Mouse (Mus musculus): ENCODE data around the gene 1700030J22Rik. TPM values are rescaled to one million over a fixed set of nuclear protein-coding genes. Genes with fewer than 3 reads are reported as not detected.

1700030J22Rik gene
- polyA plus RNA-seq, 1 experiment from 2014 or later = 2.1 TPM

GRCm38 (mm10) chr8:116947589-116947988, 31.2 kb downstream of the 1700030J22Rik start:
- no peak overlapping the region for H3K27ac ChIP-seq
- H3K36me3 ChIP-seq = no peaks in the 10 kb centered on the region
- ATAC-seq (ENCODE audit: insufficient number of reproducible peaks, low FRiP score, low TSS enrichment, low read depth) = no peak
- H3K4me1 ChIP-seq = peaks cover 29% of the 10 kb centered on the region
- H3K27me3 ChIP-seq = no peaks in the 10 kb centered on the region
- no peak overlapping the region for H3K9ac ChIP-seq
- no peak overlapping the region for H3K4me3 ChIP-seq
- WGBS = 86% methylated on average over 7 of the region's 7 CpGs
- no peak overlapping the region for H3K4me2 ChIP-seq
- H3K9me3 ChIP-seq = no peaks in the 10 kb centered on the region

DNA sequence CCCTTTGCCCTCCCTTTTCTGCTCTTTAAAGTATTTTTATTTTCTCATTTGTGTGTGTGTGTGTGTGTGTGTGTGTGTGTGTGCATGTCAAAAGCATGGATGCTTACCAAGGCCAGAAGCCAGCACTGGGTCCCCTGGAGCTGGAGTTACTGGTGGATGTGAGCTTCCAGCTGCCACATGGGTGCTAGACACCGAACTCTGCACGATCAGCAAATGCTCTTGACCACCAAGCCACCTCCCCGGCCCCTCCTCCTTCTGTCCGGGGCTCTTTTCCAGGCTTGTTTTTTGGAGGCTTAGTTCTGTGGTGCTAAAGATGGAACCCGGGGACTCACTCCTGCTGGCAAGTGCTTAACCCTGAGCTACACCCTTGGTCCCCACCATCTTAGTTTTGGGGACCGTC, 31.9 kb downstream of the 1700030J22Rik start:
- no peaks in the 10 kb centered on the region for H3K9me3 ChIP-seq
- H3K27me3 ChIP-seq = no peaks in the 10 kb centered on the region
- H3K4me1 ChIP-seq = peaks cover 25% of the 10 kb centered on the region
- ATAC-seq (ENCODE audit: insufficient number of reproducible peaks, low FRiP score, low TSS enrichment, low read depth) = no peak
- no peak overlapping the region for H3K9ac ChIP-seq
- 81% methylated on average over 6 of the region's 6 CpGs for WGBS
- H3K27ac ChIP-seq = no peak overlapping the region
- H3K4me2 ChIP-seq = no peak overlapping the region
- H3K4me3 ChIP-seq = no peak overlapping the region
- H3K36me3 ChIP-seq = no peaks in the 10 kb centered on the region

GRCm38 (mm10) chr8:116946268-116946838, 32.4 kb downstream of the 1700030J22Rik start:
- Histone ChIP-seq H3K4me1 (peaks cover 21% of the 10 kb centered on the region), H3K27ac (no peak overlapping the region), H3K4me2 (no peak overlapping the region), H3K36me3 (no peaks in the 10 kb centered on the region), H3K4me3 (no peak overlapping the region), H3K9me3 (no peaks in the 10 kb centered on the region), H3K9ac (peak overlapping the region; percentile 15; the same call in 1 of the 2 replicates), H3K27me3 (no peaks in the 10 kb centered on the region)
- no peak for ATAC-seq (ENCODE audit: insufficient number of reproducible peaks, low FRiP score, low TSS enrichment, low read depth)
- WGBS = 80% methylated on average over 21 of the region's 21 CpGs

DNA sequence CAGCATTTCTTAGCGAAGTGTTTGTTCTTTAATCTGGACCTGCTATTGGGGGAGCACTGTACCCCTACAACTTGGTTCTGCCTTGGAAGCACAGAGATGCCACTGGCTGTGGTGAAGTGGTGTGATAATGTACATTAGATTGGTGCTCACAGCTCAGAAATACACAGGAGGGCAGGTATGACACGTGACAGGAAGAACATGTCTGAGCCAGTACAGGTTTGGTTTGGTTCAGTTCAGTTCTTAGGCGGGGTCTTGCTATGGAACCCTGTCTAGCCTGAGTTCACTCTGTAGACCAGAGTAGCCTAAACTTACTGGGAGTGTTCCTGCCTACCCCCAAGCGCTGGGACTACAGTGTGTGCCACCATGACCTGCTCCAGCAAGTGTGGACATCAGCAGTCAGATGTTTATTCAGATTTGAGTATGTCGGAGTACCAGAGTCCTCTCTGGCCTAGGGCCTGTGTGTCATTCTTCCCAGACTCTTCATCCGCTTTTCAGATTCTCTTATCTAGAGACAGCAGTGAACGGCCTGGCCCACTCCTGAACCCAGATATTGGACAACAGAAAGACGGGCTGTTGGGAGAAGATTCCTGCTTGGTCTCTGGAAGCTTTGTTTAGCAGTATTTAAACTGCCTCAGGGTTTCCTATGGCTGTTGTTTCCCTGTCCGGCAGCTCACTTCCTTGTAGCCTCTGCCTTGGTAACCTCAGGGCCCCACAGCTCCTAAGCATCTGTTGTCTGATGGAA, 33.4 kb downstream of the 1700030J22Rik start:
- no peak overlapping the region for H3K4me2 ChIP-seq
- ATAC-seq (ENCODE audit: insufficient number of reproducible peaks, low FRiP score, low TSS enrichment, low read depth) = no peak
- WGBS = 83% methylated on average over 9 of the region's 9 CpGs

DNA sequence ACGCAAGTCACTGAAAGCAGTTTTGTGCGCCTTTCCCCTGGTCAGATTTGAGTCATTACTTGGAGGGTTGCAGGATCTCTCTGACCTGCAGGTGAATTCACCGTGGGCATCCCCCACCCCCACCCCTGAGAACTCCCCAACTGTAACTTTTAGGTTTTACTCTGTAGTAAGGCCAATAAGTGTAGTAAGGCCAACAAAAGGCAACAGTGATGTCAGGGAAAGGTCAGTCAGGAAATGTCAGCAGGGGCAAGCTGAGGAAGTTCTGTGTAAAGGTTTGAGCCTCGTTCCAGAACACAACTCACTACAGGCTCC, 34.4 kb downstream of the 1700030J22Rik start:
- peaks cover 16% of the 10 kb centered on the region for H3K4me1 ChIP-seq

More for the DNA sequence above, 33.4 kb downstream of the 1700030J22Rik start:
- Histone ChIP-seq H3K27me3 (no peaks in the 10 kb centered on the region), H3K9ac (no peak overlapping the region), H3K9me3 (no peaks in the 10 kb centered on the region), H3K4me3 (no peak overlapping the region), H3K27ac (no peak overlapping the region), H3K36me3 (peaks cover 6% of the 10 kb centered on the region), H3K4me1 (peaks cover 16% of the 10 kb centered on the region)

DNA sequence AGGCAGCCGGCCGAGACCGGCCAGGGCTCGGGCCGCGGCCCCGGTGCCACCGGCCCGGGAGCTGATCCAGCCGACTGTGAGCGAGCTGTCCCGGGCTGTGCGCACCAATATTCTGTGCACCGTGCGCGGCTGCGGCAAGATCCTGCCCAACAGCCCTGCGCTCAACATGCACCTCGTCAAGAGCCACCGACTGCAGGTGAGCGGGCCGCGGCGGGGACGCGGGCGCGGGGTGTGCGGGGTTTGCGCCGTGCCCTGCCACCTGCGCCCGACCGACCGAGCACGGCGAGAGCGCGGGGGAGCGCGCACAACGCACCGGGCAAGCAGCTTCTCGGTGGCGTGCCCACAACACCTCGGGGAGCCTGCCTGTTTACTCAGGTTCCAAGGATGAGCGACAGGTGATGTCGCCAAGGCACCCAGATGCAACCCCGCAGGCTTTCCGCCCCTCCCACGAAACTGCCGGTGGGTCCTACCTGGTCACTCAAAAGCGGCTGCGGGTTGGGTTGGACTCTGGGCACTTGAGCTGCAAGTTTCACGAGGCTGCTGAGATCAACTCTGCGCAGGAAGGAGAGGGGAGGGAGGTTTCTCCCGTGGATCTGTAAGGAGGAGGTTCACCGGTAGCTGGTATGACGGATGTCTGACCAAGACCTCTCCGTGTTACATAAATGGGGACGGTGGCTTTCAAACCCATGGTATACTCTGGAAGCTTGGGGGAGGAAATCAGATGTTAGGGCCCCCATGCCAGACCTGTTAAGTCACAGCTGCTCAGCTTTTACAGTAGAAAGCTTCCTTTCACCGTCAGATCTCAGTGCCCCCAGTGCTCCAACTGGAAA, 35.0 kb downstream of the 1700030J22Rik start:
- under 1% methylated on average over 62 of the region's 62 CpGs for WGBS
- Histone ChIP-seq H3K4me3 (peak overlapping the region; percentile 95), H3K36me3 (peaks cover 6% of the 10 kb centered on the region), H3K4me1 (peaks cover 16% of the 10 kb centered on the region), H3K4me2 (peak overlapping the region; percentile 86), H3K9ac (peak overlapping the region; percentile 89), H3K27ac (peak overlapping the region; percentile 33), H3K27me3 (no peaks in the 10 kb centered on the region), H3K9me3 (no peaks in the 10 kb centered on the region)
- ATAC-seq (ENCODE audit: insufficient number of reproducible peaks, low FRiP score, low TSS enrichment, low read depth) = peak; percentile 38; the same call in 1 of the 2 replicates

More for the DNA sequence above, 34.4 kb downstream of the 1700030J22Rik start:
- peaks cover 6% of the 10 kb centered on the region for H3K36me3 ChIP-seq
- no peak for ATAC-seq (ENCODE audit: insufficient number of reproducible peaks, low FRiP score, low TSS enrichment, low read depth)
- H3K27ac ChIP-seq = no peak overlapping the region
- H3K9me3 ChIP-seq = no peaks in the 10 kb centered on the region
- H3K27me3 ChIP-seq = no peaks in the 10 kb centered on the region
- WGBS = 8% methylated on average over 4 of the region's 4 CpGs
- H3K4me2 ChIP-seq = peak overlapping the region; percentile 86
- H3K4me3 ChIP-seq = peak overlapping the region; percentile 95
- H3K9ac ChIP-seq = 0 out of 2 replicates have a peak overlapping the region, but pooled peaks have one; percentile 89

DNA sequence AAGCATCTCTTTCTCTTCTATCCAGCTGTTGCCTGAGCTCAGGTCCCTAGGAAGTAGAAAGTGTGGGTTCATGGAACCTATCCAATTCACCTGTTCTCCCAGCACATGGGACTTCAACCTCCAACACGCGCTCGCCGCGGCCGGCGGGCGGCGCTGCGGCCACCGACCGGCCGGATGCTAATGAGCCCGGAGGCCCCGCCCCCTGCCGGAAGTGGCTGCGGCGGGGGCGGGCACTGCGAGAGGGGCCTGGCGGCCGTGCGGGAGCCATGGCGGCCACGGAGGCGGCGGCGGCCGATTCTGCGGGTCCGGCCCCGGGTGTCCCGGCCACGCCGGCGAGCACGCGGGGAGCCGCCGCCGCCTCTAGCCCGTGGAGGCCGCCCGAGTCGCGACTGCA, 35.6 kb downstream of the 1700030J22Rik start, which contains the start of gene Atmin:
Atmin (plus strand) TSS at position 233 of the 394 bp plus-strand sequence.
- Histone ChIP-seq H3K4me1 (peaks cover 16% of the 10 kb centered on the region), H3K27ac (peak within 1 kb of the TSS; percentile 33)
- under 1% methylated on average over 45 of the region's 46 CpGs for WGBS

GRCm38 (mm10) chr8:116942284-116943058, 36.3 kb downstream of the 1700030J22Rik start:
- Histone ChIP-seq H3K27ac (no peak overlapping the region), H3K9me3 (no peaks in the 10 kb centered on the region), H3K27me3 (no peaks in the 10 kb centered on the region), H3K9ac (no peak overlapping the region), H3K4me2 (no peak overlapping the region), H3K4me1 (peaks cover 16% of the 10 kb centered on the region), H3K36me3 (peaks cover 15% of the 10 kb centered on the region), H3K4me3 (no peak overlapping the region; the same call in 1 of the 2 replicates)
- no peak for ATAC-seq (ENCODE audit: insufficient number of reproducible peaks, low FRiP score, low TSS enrichment, low read depth)
- WGBS = 78% methylated on average over 12 of the region's 12 CpGs

More for the DNA sequence above, 35.6 kb downstream of the 1700030J22Rik start, which contains the start of gene Atmin:
- peak within 1 kb of the TSS; percentile 86 for H3K4me2 ChIP-seq
- peak within 1 kb of the TSS; percentile 95 for H3K4me3 ChIP-seq
- H3K9me3 ChIP-seq = no peaks in the 10 kb centered on the region
- no peaks in the 10 kb centered on the region for H3K27me3 ChIP-seq
- H3K36me3 ChIP-seq = peaks cover 9% of the 10 kb centered on the region
- peak within 1 kb of the TSS; percentile 89 for H3K9ac ChIP-seq
- peak; percentile 77 for ATAC-seq (ENCODE audit: insufficient number of reproducible peaks, low FRiP score, low TSS enrichment, low read depth)

DNA sequence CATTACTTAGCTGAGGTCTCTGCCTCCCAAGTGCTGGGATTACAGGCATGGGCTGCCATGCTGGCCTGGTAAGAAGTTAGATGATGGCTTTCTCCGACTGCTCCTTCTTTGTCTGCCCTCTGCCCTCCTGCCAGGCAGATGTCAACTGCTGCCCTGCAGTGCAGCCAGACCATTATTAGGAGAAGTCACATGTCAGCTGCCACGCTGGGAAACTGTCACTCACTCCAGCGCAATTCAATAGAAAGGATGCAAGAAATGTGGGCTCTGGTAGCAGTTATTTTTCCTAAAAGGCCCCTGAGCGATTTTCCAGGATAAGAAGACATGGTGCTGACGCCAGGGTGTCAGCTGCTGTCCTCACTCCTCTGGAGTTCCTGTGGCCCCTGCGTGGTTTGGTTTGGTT, 43.3 kb downstream of the 1700030J22Rik start:
- ATAC-seq (ENCODE audit: insufficient number of reproducible peaks, low FRiP score, low TSS enrichment, low read depth) = no peak
- H3K4me1 ChIP-seq = no peaks in the 10 kb centered on the region
- H3K36me3 ChIP-seq = peaks cover 70% of the 10 kb centered on the region
- no peak overlapping the region for H3K4me2 ChIP-seq
- H3K9ac ChIP-seq = no peak overlapping the region
- 88% methylated on average over 6 of the region's 6 CpGs for WGBS
- H3K27ac ChIP-seq = no peak overlapping the region
- no peak overlapping the region for H3K4me3 ChIP-seq
- H3K27me3 ChIP-seq = no peaks in the 10 kb centered on the region
- no peaks in the 10 kb centered on the region for H3K9me3 ChIP-seq

DNA sequence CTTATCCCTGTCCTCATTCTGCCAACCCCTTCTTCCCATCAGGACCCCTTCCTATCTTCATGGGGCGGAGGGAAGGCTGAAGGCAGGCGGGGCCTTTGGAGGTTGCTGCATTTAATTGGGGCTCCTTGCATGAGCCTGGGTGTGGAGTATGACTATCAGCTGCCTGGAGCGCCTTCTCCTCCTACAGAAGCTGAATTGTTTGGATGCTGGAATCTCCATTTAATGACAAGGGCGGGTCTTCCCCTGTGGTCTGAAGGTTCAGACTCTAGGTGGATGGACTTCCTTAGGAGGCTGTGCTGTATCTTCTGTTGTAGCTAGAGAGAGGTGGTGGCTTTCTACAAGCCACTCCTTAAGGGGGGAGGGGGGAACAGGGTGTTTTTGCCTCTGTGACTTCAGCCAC, 43.8 kb downstream of the 1700030J22Rik start:
- Histone ChIP-seq H3K27ac (no peak overlapping the region), H3K9me3 (no peaks in the 10 kb centered on the region), H3K4me1 (no peaks in the 10 kb centered on the region), H3K9ac (no peak overlapping the region), H3K4me2 (no peak overlapping the region), H3K4me3 (no peak overlapping the region), H3K27me3 (no peaks in the 10 kb centered on the region), H3K36me3 (peaks cover 68% of the 10 kb centered on the region)
- 94% methylated on average over 4 of the region's 4 CpGs for WGBS
- ATAC-seq (ENCODE audit: insufficient number of reproducible peaks, low FRiP score, low TSS enrichment, low read depth) = no peak

- H3K36me3 ChIP-seq = peaks cover 41% of the 10 kb centered on the region
- no peak overlapping the region for H3K27ac ChIP-seq
- no peaks in the 10 kb centered on the region for H3K27me3 ChIP-seq
- no peak for ATAC-seq (ENCODE audit: insufficient number of reproducible peaks, low FRiP score, low TSS enrichment, low read depth)
- H3K4me1 ChIP-seq = no peaks in the 10 kb centered on the region
- H3K9me3 ChIP-seq = no peaks in the 10 kb centered on the region
- no peak overlapping the region for H3K9ac ChIP-seq
- no peak overlapping the region for H3K4me3 ChIP-seq
- 88% methylated on average over 5 of the region's 5 CpGs for WGBS
- no peak overlapping the region for H3K4me2 ChIP-seq
Measured at GRCm38 (mm10) chr8:116928588-116928987, 50.2 kb downstream of the 1700030J22Rik start.

Measured in limb, embryonic 15.5 days (tissue).